Mouse (Mus musculus) intestine, embryonic 16.5 days (tissue): ENCODE data around the gene Jarid2. TPM values are rescaled to one million over a fixed set of nuclear protein-coding genes. Genes with fewer than 3 reads are reported as not detected.

Experiments
- ATAC-seq: fragments of 200-750 bp; cut with Nextera tagmentation; 2 replicates; pipeline ENCODE4 v1.8.0; 2017; ENCODE audit warnings: moderate TSS enrichment, moderate library complexity
- H3K27ac ChIP-seq: fragments of 300-500 bp; sonication (generic); 2 replicates; pipeline ENCODE4 v1.5.1; 2014; ENCODE audit warnings: mild to moderate bottlenecking, low read length
- H3K27me3 ChIP-seq: fragments of 300-500 bp; sonication (generic); replicated peaks from 2 replicates; pipeline ENCODE4 v1.6.1; 2014; ENCODE audit warnings: low read length, control low read depth, mixed read lengths; ENCODE audit not compliant: control insufficient read depth, insufficient read depth
- H3K36me3 ChIP-seq: fragments of 300-500 bp; sonication (generic); 2 replicates; pipeline ENCODE4 v1.6.1; 2014; ENCODE audit warnings: low read length, control low read depth; ENCODE audit not compliant: control insufficient read depth, insufficient read depth
- H3K4me1 ChIP-seq: fragments of 300-500 bp; sonication (generic); 2 replicates; pipeline ENCODE4 v1.6.1; 2014; ENCODE audit warnings: low read length, control low read depth, mixed read lengths; ENCODE audit not compliant: control insufficient read depth, insufficient read depth
- H3K4me2 ChIP-seq: fragments of 300-500 bp; sonication (generic); 2 replicates; pipeline ENCODE4 v1.6.1; 2014; ENCODE audit warnings: low read depth, low read length, control low read depth
- H3K4me3 ChIP-seq: fragments of 300-500 bp; sonication (generic); 2 replicates; pipeline ENCODE4 v1.5.1; 2014; ENCODE audit warnings: mild to moderate bottlenecking, low read length
- H3K9ac ChIP-seq: fragments of 300-500 bp; sonication (generic); 2 replicates; pipeline ENCODE4 v1.6.1; 2014; ENCODE audit warnings: low read depth, low read length
- H3K9me3 ChIP-seq: fragments of 300-500 bp; sonication (generic); 2 replicates; pipeline ENCODE4 v1.6.1; 2016; ENCODE audit warnings: low read length, control low read depth; ENCODE audit not compliant: control insufficient read depth
- WGBS: fragments of 180-500 bp; shearing (Covaris S2); extraction: QIAGEN DNeasy Blood & Tissue Kit; methylation state at CpG from one replicate; pipeline ENCODE4 v1.1.7; 2014; 5-methylcytosine and 5-hydroxymethylcytosine counted together
- polyA plus RNA-seq: library from polyadenylated mRNA; unstranded; fragments of >200 nt; fragmentation: Nextera tagmentation; extraction: Ambion mirVana; gene quantifications from 2 replicates; pipeline ENCODE4 v1.2.1, GENCODE M21; 2015

The Jarid2 gene
- polyA plus RNA-seq, 1 experiment from 2014 or later: 19.2 TPM

GRCm38 (mm10) chr13:44926311-44926710 lies 197.0 kb downstream of the Jarid2 start:
- no peaks in the 10 kb centered on the region for H3K27me3 ChIP-seq
- no peaks in the 10 kb centered on the region for H3K9me3 ChIP-seq
- no peak for ATAC-seq
- no peak overlapping the region for H3K27ac ChIP-seq
- no peak overlapping the region for H3K9ac ChIP-seq
- no peak overlapping the region for H3K4me3 ChIP-seq
- no peaks in the 10 kb centered on the region for H3K4me1 ChIP-seq
- H3K36me3 ChIP-seq: 0 out of 2 replicates have a peak, but pooled peaks cover 3% of the 10 kb centered on the region
- H3K4me2 ChIP-seq: no peak overlapping the region
- 78% methylated on average over 2 of the region's 2 CpGs for WGBS

- no peaks in the 10 kb centered on the region for H3K9me3 ChIP-seq
- H3K4me1 ChIP-seq: peaks cover 3% of the 10 kb centered on the region; the same call in 1 of the 2 replicates
- H3K27ac ChIP-seq: no peak overlapping the region
- H3K27me3 ChIP-seq: no peaks in the 10 kb centered on the region
- no peak overlapping the region for H3K4me2 ChIP-seq
- H3K9ac ChIP-seq: no peak overlapping the region
- 69% methylated on average over 18 of the region's 18 CpGs for WGBS
- no peak overlapping the region for H3K4me3 ChIP-seq
- no peaks in the 10 kb centered on the region for H3K36me3 ChIP-seq
- ATAC-seq: no peak
Measured at GRCm38 (mm10) chr13:44932307-44933264, 203.3 kb downstream of the Jarid2 start.

GRCm38 (mm10) chr13:44933575-44933974 lies 204.3 kb downstream of the Jarid2 start:
- Histone ChIP-seq H3K4me2 (no peak overlapping the region), H3K4me3 (no peak overlapping the region), H3K27me3 (no peaks in the 10 kb centered on the region)

GRCm38 (mm10) chr13:44937681-44938080 lies 208.4 kb downstream of the Jarid2 start:
- 52% methylated on average over 3 of the region's 3 CpGs for WGBS
- peak; percentile 59 for ATAC-seq
- 0 out of 2 replicates have a peak overlapping the region, but pooled peaks have one; percentile 21 for H3K27ac ChIP-seq
- no peaks in the 10 kb centered on the region for H3K9me3 ChIP-seq
- H3K4me1 ChIP-seq: peaks cover 12% of the 10 kb centered on the region
- no peak overlapping the region for H3K9ac ChIP-seq
- H3K4me2 ChIP-seq: no peak overlapping the region
- no peaks in the 10 kb centered on the region for H3K36me3 ChIP-seq
- H3K27me3 ChIP-seq: no peaks in the 10 kb centered on the region
- H3K4me3 ChIP-seq: no peak overlapping the region

More at GRCm38 (mm10) chr13:44933575-44933974, 204.3 kb downstream of the Jarid2 start:
- ATAC-seq: no peak
- Histone ChIP-seq H3K27ac (no peak overlapping the region), H3K9me3 (no peaks in the 10 kb centered on the region), H3K36me3 (no peaks in the 10 kb centered on the region), H3K9ac (no peak overlapping the region), H3K4me1 (peaks cover 5% of the 10 kb centered on the region; the same call in 1 of the 2 replicates)
- 57% methylated on average over 7 of the region's 7 CpGs for WGBS

GRCm38 (mm10) chr13:44939326-44940035 lies 210.2 kb downstream of the Jarid2 start:
- Histone ChIP-seq H3K36me3 (no peaks in the 10 kb centered on the region), H3K9me3 (no peaks in the 10 kb centered on the region), H3K27me3 (no peaks in the 10 kb centered on the region), H3K9ac (no peak overlapping the region), H3K27ac (peak overlapping the region; percentile 25; the same call in 1 of the 2 replicates), H3K4me2 (no peak overlapping the region), H3K4me3 (no peak overlapping the region), H3K4me1 (peaks cover 12% of the 10 kb centered on the region)
- ATAC-seq: peak; percentile 46; the same call in 1 of the 2 replicates
- WGBS: 61% methylated on average over 8 of the region's 8 CpGs

- H3K9ac ChIP-seq: no peak overlapping the region
- no peak overlapping the region for H3K4me3 ChIP-seq
- H3K27me3 ChIP-seq: no peaks in the 10 kb centered on the region
- no peak overlapping the region for H3K27ac ChIP-seq
- 83% methylated on average over 2 of the region's 2 CpGs for WGBS
- no peaks in the 10 kb centered on the region for H3K9me3 ChIP-seq
- no peak overlapping the region for H3K4me2 ChIP-seq
- H3K4me1 ChIP-seq: peaks cover 8% of the 10 kb centered on the region
- no peaks in the 10 kb centered on the region for H3K36me3 ChIP-seq
- no peak for ATAC-seq
Measured at GRCm38 (mm10) chr13:44943618-44944017, 214.3 kb downstream of the Jarid2 start.

- ATAC-seq: no peak
- Histone ChIP-seq H3K36me3 (no peaks in the 10 kb centered on the region), H3K4me2 (no peak overlapping the region), H3K27me3 (no peaks in the 10 kb centered on the region), H3K9me3 (no peaks in the 10 kb centered on the region), H3K4me1 (no peaks in the 10 kb centered on the region; the same call in 1 of the 2 replicates), H3K4me3 (no peak overlapping the region), H3K9ac (no peak overlapping the region), H3K27ac (no peak overlapping the region)
- WGBS: 41% methylated on average over 8 of the region's 8 CpGs
Measured at GRCm38 (mm10) chr13:44946880-44947635, 217.8 kb downstream of the Jarid2 start.

GRCm38 (mm10) chr13:44948320-44949250 lies 219.3 kb downstream of the Jarid2 start:
- no peak overlapping the region for H3K9ac ChIP-seq
- WGBS: 87% methylated on average over 16 of the region's 16 CpGs
- no peak overlapping the region for H3K27ac ChIP-seq
- H3K4me3 ChIP-seq: no peak overlapping the region
- H3K36me3 ChIP-seq: no peaks in the 10 kb centered on the region
- no peaks in the 10 kb centered on the region for H3K27me3 ChIP-seq
- no peaks in the 10 kb centered on the region for H3K9me3 ChIP-seq
- H3K4me1 ChIP-seq: no peaks in the 10 kb centered on the region; the same call in 1 of the 2 replicates
- ATAC-seq: no peak
- H3K4me2 ChIP-seq: no peak overlapping the region
